In the genomic region with DNA sequence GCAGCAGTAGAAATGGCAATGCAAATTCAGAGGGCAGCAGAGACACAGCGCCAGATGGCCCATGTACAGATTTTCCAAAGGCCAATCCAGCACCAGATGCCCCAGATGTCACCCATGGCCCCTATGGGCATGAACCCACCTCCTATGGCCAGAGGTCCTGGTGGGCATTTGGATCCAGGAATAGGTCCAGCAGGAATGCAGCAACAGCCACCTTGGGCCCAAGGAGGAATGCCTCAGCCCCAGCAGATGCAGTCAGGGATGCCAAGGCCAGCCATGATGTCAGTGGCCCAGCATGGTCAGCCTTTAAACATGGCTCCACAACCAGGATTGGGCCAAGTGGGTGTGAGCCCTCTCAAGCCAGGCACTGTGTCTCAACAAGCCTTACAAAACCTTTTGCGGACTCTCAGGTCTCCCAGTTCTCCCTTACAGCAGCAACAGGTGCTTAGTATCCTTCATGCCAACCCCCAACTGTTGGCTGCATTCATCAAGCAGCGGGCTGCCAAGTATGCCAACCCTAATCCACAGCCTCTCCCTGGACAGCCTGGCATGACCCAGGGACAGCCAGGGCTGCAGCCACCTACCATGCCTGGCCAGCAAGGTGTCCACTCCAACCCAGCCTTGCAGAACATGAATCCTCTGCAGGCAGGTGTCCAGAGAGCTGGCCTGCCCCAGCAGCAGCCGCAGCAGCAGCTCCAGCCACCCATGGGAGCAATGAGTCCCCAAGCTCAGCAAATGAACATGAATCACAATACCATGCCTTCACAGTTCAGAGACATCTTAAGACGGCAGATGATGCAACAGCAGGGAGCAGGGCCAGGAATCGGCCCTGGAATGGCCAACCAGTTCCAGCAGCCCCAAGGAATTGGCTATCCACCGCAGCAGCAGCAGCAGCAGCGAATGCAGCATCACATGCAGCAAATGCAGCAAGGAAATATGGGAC, we compare ENCODE assay signal across 15 mouse cellular contexts. TPM values are rescaled to one million over a fixed set of nuclear protein-coding genes. Genes with fewer than 3 reads are reported as not detected.
DNase-seq lines count a peak whose midpoint lies in the region; ATAC-seq and TF ChIP-seq lines count a peak whose summit lies in the region.
"Had no signal": no experiment of that assay in that cellular context is flagged by ENCODE, and none has a peak within 500 bp of the region (broad histone marks: within the 10 kb centered on the region; RNA-seq: fewer than 3 reads in every experiment).

No protein-coding gene starts in this region.

- no peak overlapping the region for H3K4me2 ChIP-seq in heart, embryonic 11.5 days
- no peak overlapping the region for H3K4me2 ChIP-seq in hindbrain, embryonic 11.5 days (replicated peaks; ENCODE audit: low read depth, low read length)
- H3K4me2 ChIP-seq: intestine, embryonic 15.5 days; liver, embryonic 15.5 days; neural tube, embryonic 12.5 days had no signal

- no peaks in the 10 kb centered on the region; the same call in 1 of the 2 replicates for H3K36me3 ChIP-seq in heart, adult 2 months (ENCODE audit: control insufficient read depth, insufficient read depth, low read length)
- H3K36me3 ChIP-seq in heart, embryonic 11.5 days (ENCODE audit: control insufficient read depth, insufficient read depth, low read length), result peaks cover 48% of the 10 kb centered on the region
- H3K36me3 ChIP-seq in hindbrain, embryonic 11.5 days (ENCODE audit: control insufficient read depth, insufficient read depth, low read length), result peaks cover 36% of the 10 kb centered on the region

- peak; percentile 40 to 57 for DNase-seq in heart, adult 2 months
- peak; percentile 70 for DNase-seq in MN1 (ENCODE audit: low spot score)
- DNase-seq in cerebellum, adult 11-12 months, result peak; percentile 75
- peak; percentile 33 for DNase-seq in gastrocnemius, postnatal 10 days
- DNase-seq in layer of hippocampus, adult 18-20 months (ENCODE audit: low spot score in 2 of 2), result no peak
- no peak for DNase-seq in hindbrain, embryonic 11.5 days (ENCODE audit: low spot score)
- no peak for DNase-seq in layer of hippocampus, postnatal 10 days (ENCODE audit: low spot score in 2 of 2)
- DNase-seq: layer of hippocampus, postnatal 36 days; right cerebral cortex, postnatal 25 days had no signal

- H3K9ac ChIP-seq in heart, adult 2 months (ENCODE audit: low read depth, low read length), result no peak overlapping the region
- H3K9ac ChIP-seq in heart, embryonic 11.5 days (ENCODE audit: low read depth, low read length), result no peak overlapping the region
- no peak overlapping the region for H3K9ac ChIP-seq in hindbrain, embryonic 11.5 days (ENCODE audit: low read depth, low read length)
- H3K9ac ChIP-seq: intestine, embryonic 15.5 days; liver, embryonic 15.5 days; neural tube, embryonic 12.5 days had no signal

- no peak overlapping the region for H3K27ac ChIP-seq in heart, adult 2 months
- no peak overlapping the region for H3K27ac ChIP-seq in heart, embryonic 11.5 days (ENCODE audit: low read depth, low read length)
- no peak overlapping the region for H3K27ac ChIP-seq in hindbrain, embryonic 11.5 days (ENCODE audit: low read depth, low read length)
- H3K27ac ChIP-seq: intestine, embryonic 15.5 days; liver, embryonic 15.5 days; neural tube, embryonic 12.5 days had no signal

- 82% methylated on average over 8 of the region's 8 CpGs for WGBS in heart, adult 2 months
- 95% methylated on average over 8 of the region's 8 CpGs for WGBS in heart, embryonic 11.5 days (ENCODE audit: insufficient replicate concordance)
- WGBS in hindbrain, embryonic 11.5 days, result 95% methylated on average over 8 of the region's 8 CpGs

- TF ChIP-seq POLR2A in heart, adult 2 months (IDR thresholded peaks at IDR 0.05; ENCODE audit: insufficient read depth, low read depth, low read length), result no peak

- no peak for ATAC-seq in heart, embryonic 11.5 days (replicated peaks; ENCODE audit: insufficient number of reproducible peaks, low FRiP score, low TSS enrichment)
- ATAC-seq in hindbrain, embryonic 11.5 days (ENCODE audit: low FRiP score), result no peak
- ATAC-seq: CD4-positive, CD25-positive, alpha-beta regulatory T cell, adult 4 months; intestine, embryonic 15.5 days had no signal

- H3K79me2 ChIP-seq in heart, adult 2 months (replicated peaks; ENCODE audit: control insufficient read depth, insufficient read depth, low read length), result no peaks in the 10 kb centered on the region

- no peaks in the 10 kb centered on the region for H3K4me1 ChIP-seq in heart, adult 2 months (ENCODE audit: control insufficient read depth, insufficient read depth, low read length)
- no peaks in the 10 kb centered on the region for H3K4me1 ChIP-seq in heart, embryonic 11.5 days (ENCODE audit: control insufficient read depth, insufficient read depth, low read length)
- no peaks in the 10 kb centered on the region for H3K4me1 ChIP-seq in hindbrain, embryonic 11.5 days (replicated peaks; ENCODE audit: control insufficient read depth, insufficient read depth, low read length)
- H3K4me1 ChIP-seq: intestine, embryonic 15.5 days; liver, embryonic 15.5 days; neural tube, embryonic 12.5 days had no signal

- no peak for TF ChIP-seq EP300 in heart, adult 2 months (IDR thresholded peaks at IDR 0.05; ENCODE audit: insufficient read depth, low read depth, low read length)

- H3K27me3 ChIP-seq in heart, adult 2 months (ENCODE audit: control insufficient read depth, insufficient read depth, low read length), result no peaks in the 10 kb centered on the region
- no peaks in the 10 kb centered on the region for H3K27me3 ChIP-seq in heart, embryonic 11.5 days (ENCODE audit: control insufficient read depth, insufficient read depth, low read length)
- no peaks in the 10 kb centered on the region for H3K27me3 ChIP-seq in hindbrain, embryonic 11.5 days (ENCODE audit: control insufficient read depth, insufficient read depth, low read length)
- H3K27me3 ChIP-seq: intestine, embryonic 15.5 days; liver, embryonic 15.5 days; neural tube, embryonic 12.5 days had no signal

- no peak overlapping the region for H3K4me3 ChIP-seq in heart, adult 2 months
- H3K4me3 ChIP-seq in heart, embryonic 11.5 days (ENCODE audit: low read depth, low read length), result no peak overlapping the region
- H3K4me3 ChIP-seq in hindbrain, embryonic 11.5 days (ENCODE audit: low read depth, low read length), result no peak overlapping the region
- H3K4me3 ChIP-seq: intestine, embryonic 15.5 days; liver, embryonic 15.5 days; neural tube, embryonic 12.5 days had no signal

- no peak for TF ChIP-seq CTCF in heart, adult 2 months (IDR thresholded peaks at IDR 0.05)

- intact Hi-C loops in heart, adult 2 months (cut with DNase I), result no loop called here

- no peaks in the 10 kb centered on the region for H3K9me3 ChIP-seq in heart, embryonic 11.5 days (replicated peaks; ENCODE audit: control insufficient read depth, low read length)
- H3K9me3 ChIP-seq in hindbrain, embryonic 11.5 days (ENCODE audit: control insufficient read depth, low read length), result no peaks in the 10 kb centered on the region
- H3K9me3 ChIP-seq: intestine, embryonic 15.5 days; liver, embryonic 15.5 days; neural tube, embryonic 12.5 days had no signal

RNA-seq across cellular contexts. Expression of a gene that starts 13.9 kb away (rescaled TPM):
- total RNA-seq in heart, adult 2 months (2021), result 10 to 100 TPM; 11.1 to 12.6 TPM
- polyA plus RNA-seq in heart, adult 2 months (2012; rRNA removed), result 7.8 and 10.4 TPM in 2 replicates
- polyA plus RNA-seq in heart, embryonic 11.5 days (2014; fragmentation: Nextera tagmentation; extraction: Ambion mirVana), result 17.2 and 17.7 TPM in 2 replicates
- 1 to 10 TPM; 7.5 to 9.3 TPM for total RNA-seq in gastrocnemius, postnatal 10 days (2021)
- 10 to 100 TPM; 37.1 to 44.8 TPM for total RNA-seq in layer of hippocampus, adult 18-20 months (2021)
- polyA plus RNA-seq in hindbrain, embryonic 11.5 days (2014; fragmentation: Nextera tagmentation; extraction: Ambion mirVana), result 26.4 and 26.7 TPM in 2 replicates
- total RNA-seq in layer of hippocampus, postnatal 10 days (2021), result 10 to 100 TPM; 36.1 to 37.9 TPM

RNA-seq across cellular contexts. Expression of a gene that starts 47.3 kb away (rescaled TPM):
- total RNA-seq in heart, adult 2 months (2021), result 1 to 10 TPM; 1.6 to 1.7 TPM
- polyA plus RNA-seq in heart, adult 2 months (2012; rRNA removed), result 1.6 and 2.8 TPM in 2 replicates
- 0.44 and 1.5 TPM in 2 replicates for polyA plus RNA-seq in heart, embryonic 11.5 days (2014; fragmentation: Nextera tagmentation; extraction: Ambion mirVana)
- total RNA-seq in gastrocnemius, postnatal 10 days (2021), result 1 to 10 TPM; 2.4 to 3.4 TPM
- total RNA-seq in layer of hippocampus, adult 18-20 months (2021), result 10 to 100 TPM in 1 of 2 experiments, 1 to 10 TPM in 1; 9.7 to 11.8 TPM
- 3.5 and 3.6 TPM in 2 replicates for polyA plus RNA-seq in hindbrain, embryonic 11.5 days (2014; fragmentation: Nextera tagmentation; extraction: Ambion mirVana)
- total RNA-seq in layer of hippocampus, postnatal 10 days (2021), result 10 to 100 TPM; 24.0 to 31.8 TPM
- total RNA-seq: granulocyte monocyte progenitor cell, adult 5-6 weeks had no signal

Comparison
In these comparisons a context has a peak if more than half of its experiments do, and no peak if none do; other contexts are left out.
1. DNase-seq: peak in heart, adult 2 months (2 of 2), MN1 (single experiment), cerebellum, adult 11-12 months (single experiment) and gastrocnemius, postnatal 10 days (single experiment); none in layer of hippocampus, adult 18-20 months (0 of 2), hindbrain, embryonic 11.5 days (single experiment) and layer of hippocampus, postnatal 10 days (0 of 2).